In genomic region chr9:115943577-115944320, GRCm38 (mm10) we compare ENCODE assay signal across 19 mouse cellular contexts. TPM values are rescaled to one million over a fixed set of nuclear protein-coding genes. Genes with fewer than 3 reads are reported as not detected.
DNase-seq lines count a peak whose midpoint lies in the region; ATAC-seq and TF ChIP-seq lines count a peak whose summit lies in the region.
"Had no signal": no experiment of that assay in that cellular context is flagged by ENCODE, and none has a peak within 500 bp of the region (broad histone marks: within the 10 kb centered on the region; RNA-seq: fewer than 3 reads in every experiment).

No protein-coding gene starts in this region.

- H3K9ac ChIP-seq in forebrain, embryonic 13.5 days = no peak overlapping the region
- H3K9ac ChIP-seq in limb, embryonic 12.5 days (replicated peaks) = no peak overlapping the region
- H3K9ac ChIP-seq: embryonic facial prominence, embryonic 13.5 days; stomach, embryonic 15.5 days had no signal

- no peak for DNase-seq in forebrain, embryonic 10.5 days (ENCODE audit: extremely low spot score, low spot score)
- peak; percentile 46 for DNase-seq in brain, embryonic 14.5 days (ENCODE audit: low read depth)
- DNase-seq in hindbrain, embryonic 10.5 days (ENCODE audit: low spot score) = no peak
- DNase-seq in kidney, adult 2 months = no peak
- no peak for DNase-seq in kidney, adult 18-20 months
- DNase-seq: adrenal gland, postnatal 25 days; cerebellum, adult 9-11 months; gastrocnemius, postnatal 10 days; heart, adult 2 months; heart, postnatal 10 days; lung, adult 2 months; spleen, adult 18-20 months had no signal

- H3K36me3 ChIP-seq in forebrain, embryonic 10.5 days (replicated peaks) = no peaks in the 10 kb centered on the region
- H3K36me3 ChIP-seq in forebrain, embryonic 13.5 days (ENCODE audit: poor library complexity, severe bottlenecking) = no peaks in the 10 kb centered on the region
- H3K36me3 ChIP-seq in hindbrain, embryonic 10.5 days = no peaks in the 10 kb centered on the region
- H3K36me3 ChIP-seq in limb, embryonic 12.5 days = no peaks in the 10 kb centered on the region
- H3K36me3 ChIP-seq in kidney, adult 2 months (ENCODE audit: control insufficient read depth, insufficient read depth, low read length) = no peaks in the 10 kb centered on the region
- H3K36me3 ChIP-seq: embryonic facial prominence, embryonic 13.5 days; stomach, embryonic 15.5 days had no signal

- no peak for TF ChIP-seq CTCF in brain, embryonic 14.5 days (IDR thresholded peaks at IDR 0.05; ENCODE audit: borderline replicate concordance, extremely low read depth, insufficient read depth, insufficient read length)
- TF ChIP-seq CTCF in kidney, adult 2 months (conservative IDR thresholded peaks at IDR 0.05; ENCODE audit: insufficient read depth, insufficient read length, low read depth, low read length) = no peak

- H3K27ac ChIP-seq in forebrain, embryonic 10.5 days = peak overlapping the region; percentile 66
- H3K27ac ChIP-seq in forebrain, embryonic 13.5 days = no peak overlapping the region
- peak overlapping the region; percentile 59; the same call in 1 of the 2 replicates for H3K27ac ChIP-seq in hindbrain, embryonic 10.5 days
- 0 out of 2 replicates have a peak overlapping the region, but pooled peaks have one; percentile 12 for H3K27ac ChIP-seq in limb, embryonic 12.5 days
- H3K27ac ChIP-seq in kidney, adult 2 months (ENCODE audit: insufficient read depth, low read depth, low read length) = no peak overlapping the region
- H3K27ac ChIP-seq: embryonic facial prominence, embryonic 13.5 days; heart, adult 2 months; kidney, postnatal 0 days; stomach, embryonic 15.5 days had no signal

- H3K4me1 ChIP-seq in forebrain, embryonic 10.5 days = peaks cover 22% of the 10 kb centered on the region
- peaks cover 19% of the 10 kb centered on the region for H3K4me1 ChIP-seq in forebrain, embryonic 13.5 days
- H3K4me1 ChIP-seq in hindbrain, embryonic 10.5 days (replicated peaks) = peaks cover 10% of the 10 kb centered on the region; the same call in 1 of the 2 replicates
- peaks cover 12% of the 10 kb centered on the region for H3K4me1 ChIP-seq in limb, embryonic 12.5 days (replicated peaks)
- H3K4me1 ChIP-seq in kidney, adult 2 months (ENCODE audit: control insufficient read depth, insufficient read depth, low read length) = no peaks in the 10 kb centered on the region
- H3K4me1 ChIP-seq: stomach, embryonic 15.5 days had no signal

- TF ChIP-seq POLR2A in brain, embryonic 14.5 days (IDR thresholded peaks at IDR 0.05; ENCODE audit: borderline replicate concordance, extremely low read depth, insufficient read depth, insufficient read length, poor library complexity, severe bottlenecking) = no peak
- no peak for TF ChIP-seq POLR2A in kidney, adult 2 months (IDR thresholded peaks at IDR 0.05; ENCODE audit: low read depth, low read length)

- H3K9me3 ChIP-seq in forebrain, embryonic 10.5 days = peaks cover 3% of the 10 kb centered on the region; the same call in 1 of the 2 replicates
- no peaks in the 10 kb centered on the region for H3K9me3 ChIP-seq in forebrain, embryonic 13.5 days (replicated peaks)
- no peaks in the 10 kb centered on the region for H3K9me3 ChIP-seq in hindbrain, embryonic 10.5 days
- H3K9me3 ChIP-seq in limb, embryonic 12.5 days = 0 out of 2 replicates have a peak, but pooled peaks cover 2% of the 10 kb centered on the region
- H3K9me3 ChIP-seq: embryonic facial prominence, embryonic 13.5 days; stomach, embryonic 15.5 days had no signal

- H3K4me2 ChIP-seq in forebrain, embryonic 13.5 days = no peak overlapping the region
- no peak overlapping the region for H3K4me2 ChIP-seq in limb, embryonic 12.5 days
- H3K4me2 ChIP-seq: embryonic facial prominence, embryonic 13.5 days; stomach, embryonic 15.5 days had no signal

- no peak for ATAC-seq in forebrain, embryonic 13.5 days
- 0 out of 2 replicates have a peak, but pooled peaks have one; percentile 37 for ATAC-seq in limb, embryonic 12.5 days (ENCODE audit: insufficient number of reproducible peaks, insufficient read depth, low FRiP score, low TSS enrichment, low read depth)
- no peak for ATAC-seq in frontal cortex, adult (ENCODE audit: low TSS enrichment)

- H3K27me3 ChIP-seq in forebrain, embryonic 10.5 days (ENCODE audit: poor library complexity, severe bottlenecking) = no peaks in the 10 kb centered on the region
- H3K27me3 ChIP-seq in forebrain, embryonic 13.5 days = no peaks in the 10 kb centered on the region
- H3K27me3 ChIP-seq in hindbrain, embryonic 10.5 days (ENCODE audit: insufficient read depth, poor library complexity, severe bottlenecking) = no peaks in the 10 kb centered on the region
- H3K27me3 ChIP-seq in limb, embryonic 12.5 days = no peaks in the 10 kb centered on the region
- no peaks in the 10 kb centered on the region for H3K27me3 ChIP-seq in kidney, adult 2 months (replicated peaks; ENCODE audit: control insufficient read depth, insufficient read depth, low read length)
- H3K27me3 ChIP-seq: embryonic facial prominence, embryonic 13.5 days; stomach, embryonic 15.5 days had no signal

- 85% methylated on average over 10 of the region's 10 CpGs for WGBS in forebrain, embryonic 10.5 days
- WGBS in forebrain, embryonic 13.5 days = 66% methylated on average over 10 of the region's 10 CpGs
- 85% methylated on average over 10 of the region's 10 CpGs for WGBS in hindbrain, embryonic 10.5 days
- 81% methylated on average over 10 of the region's 10 CpGs for WGBS in limb, embryonic 12.5 days
- WGBS in kidney, adult 2 months = 83% methylated on average over 10 of the region's 10 CpGs

- no peak overlapping the region for H3K4me3 ChIP-seq in forebrain, embryonic 10.5 days
- H3K4me3 ChIP-seq in forebrain, embryonic 13.5 days = no peak overlapping the region
- no peak overlapping the region for H3K4me3 ChIP-seq in hindbrain, embryonic 10.5 days
- no peak overlapping the region for H3K4me3 ChIP-seq in limb, embryonic 12.5 days (replicated peaks)
- no peak overlapping the region for H3K4me3 ChIP-seq in kidney, adult 2 months (ENCODE audit: insufficient read depth, low read depth, low read length)
- H3K4me3 ChIP-seq: embryonic facial prominence, embryonic 13.5 days; heart, adult 2 months; stomach, embryonic 15.5 days had no signal

RNA-seq across cellular contexts. Expression of gene Gadl1, which starts 34.5 kb away (rescaled TPM):
- 0.26 TPM in 2 replicates for polyA plus RNA-seq in forebrain, embryonic 10.5 days (2016; fragmentation: Nextera tagmentation; extraction: Ambion mirVana)
- 0.28 and 0.30 TPM in 2 replicates for polyA plus RNA-seq in forebrain, embryonic 13.5 days (2015; fragmentation: Nextera tagmentation; extraction: Ambion mirVana)
- polyA plus RNA-seq in brain, embryonic 14.5 days (2012; rRNA removed) = 0.04 and 0.05 TPM in 2 replicates
- polyA plus RNA-seq in hindbrain, embryonic 10.5 days (2016; fragmentation: Nextera tagmentation; extraction: Ambion mirVana) = 0.47 and 0.50 TPM in 2 replicates
- 0.40 and 0.45 TPM in 2 replicates for polyA plus RNA-seq in limb, embryonic 12.5 days (2016; fragmentation: Nextera tagmentation; extraction: Ambion mirVana)
- not detected in 2 replicates for polyA plus RNA-seq in kidney, adult 2 months (2012; rRNA removed)
- polyA plus RNA-seq: liver, adult 2 months had no signal

Comparison
In these comparisons a context has a peak if more than half of its experiments do, and no peak if none do; other contexts are left out.
1. H3K27ac ChIP-seq: peak in forebrain, embryonic 10.5 days (single experiment), hindbrain, embryonic 10.5 days (single experiment) and limb, embryonic 12.5 days (single experiment); none in forebrain, embryonic 13.5 days (single experiment) and kidney, adult 2 months (single experiment).